Mouse (Mus musculus) limb, embryonic 10.5 days (tissue): ENCODE measurements around the gene Drosha. TPM values are rescaled to one million over a fixed set of nuclear protein-coding genes. Genes with fewer than 3 reads are reported as not detected.

ENCODE experiments used
- microRNA-seq: library from miRNA; unstranded; fragments of <30 nt; microRNA quantifications from one replicate; pipeline ENCODE4, GENCODE M21; 2017
- polyA plus RNA-seq: library from polyadenylated mRNA; unstranded; fragments of >200 nt; fragmentation: Nextera tagmentation; extraction: Ambion mirVana; gene quantifications from 2 replicates; pipeline ENCODE4 v1.2.1, GENCODE M21; 2016

The Drosha gene
- polyA plus RNA-seq, 1 experiment from 2014 or later, result 82.4 TPM

Small RNA genes within 50 kb of the gene (microRNA-seq; reads per million reads assigned to microRNA genes)
- not detected for gene Gm47288

Other genes with a start within 250 kb of the Drosha start
- gene Pdzd2, start 84.9 kb upstream of the Drosha start, polyA plus RNA-seq, result 5.7 and 16.0 TPM in 2 replicates
- 47.0 and 55.6 TPM in 2 replicates for gene 6030458C11Rik, start 166 bp upstream of the Drosha start, polyA plus RNA-seq